Mouse (Mus musculus): ENCODE data around the gene 0610037L13Rik. TPM values are rescaled to one million over a fixed set of nuclear protein-coding genes. Genes with fewer than 3 reads are reported as not detected.
A peak's percentile ranks its signal among the peaks of the same experiment; 100 is the strongest.

0610037L13Rik gene
- polyA plus RNA-seq, 1 experiment from 2014 or later: 108 TPM

DNA sequence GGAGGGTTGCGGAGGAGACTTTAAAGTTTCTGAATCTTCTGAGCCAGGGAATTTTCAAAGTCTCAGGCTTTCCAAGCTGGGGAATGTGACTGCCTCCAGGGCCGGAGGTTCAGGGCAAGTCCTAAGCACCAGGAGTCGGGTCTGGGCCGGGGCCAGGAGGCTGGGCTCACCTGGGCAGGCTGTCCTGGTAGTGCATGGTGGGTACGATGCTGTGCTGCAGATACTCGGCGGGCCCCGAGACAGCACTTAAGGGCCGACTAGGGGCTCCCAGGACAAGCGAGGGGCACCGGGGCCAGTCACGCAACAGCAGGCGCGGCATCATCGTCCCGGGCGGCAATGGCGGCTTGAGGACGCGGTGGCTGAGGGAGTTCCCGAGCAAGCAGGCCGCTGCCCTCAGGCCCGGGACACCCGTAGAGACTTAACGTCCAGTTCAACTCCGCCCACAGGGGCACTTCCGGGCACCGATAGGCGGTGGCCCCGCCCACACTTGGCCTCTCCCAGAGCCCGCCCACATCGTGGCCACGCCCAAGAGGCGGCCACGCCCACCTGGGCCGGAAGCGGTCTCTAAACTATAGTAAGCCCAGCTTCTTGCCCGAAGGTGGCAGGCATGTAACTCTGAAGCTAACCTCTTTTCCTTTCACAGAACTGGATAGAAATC lies 33.7 kb downstream of the 0610037L13Rik start, which contains the start of gene Cpt2:
Cpt2 (minus strand) TSS at position 466 of the 658 bp plus-strand sequence.
- H3K27ac ChIP-seq (ENCODE audit: low read depth, low read length): no peak within 1 kb of the TSS
- H3K36me3 ChIP-seq (ENCODE audit: control insufficient read depth, insufficient read depth, low read length): no peaks in the 10 kb centered on the region
- H3K27me3 ChIP-seq (ENCODE audit: control insufficient read depth, insufficient read depth, low read length): no peaks in the 10 kb centered on the region
- no peaks in the 10 kb centered on the region for H3K9me3 ChIP-seq (ENCODE audit: control insufficient read depth, low read length)
- H3K4me1 ChIP-seq (replicated peaks; ENCODE audit: control insufficient read depth, insufficient read depth, low read length): peaks cover 8% of the 10 kb centered on the region; the same call in 1 of the 2 replicates
- DNase-seq (ENCODE audit: low spot score) (peak; percentile 96), ATAC-seq (replicated peaks; ENCODE audit: low FRiP score) (peak; percentile 95)
- H3K4me3 ChIP-seq (ENCODE audit: low read depth, low read length): peak within 1 kb of the TSS; percentile 71
- peak within 1 kb of the TSS; percentile 83 for H3K9ac ChIP-seq (ENCODE audit: low read length)
- H3K4me2 ChIP-seq (ENCODE audit: low read depth, low read length, severe bottlenecking): peak within 1 kb of the TSS; percentile 86
- WGBS: 2% methylated on average over 38 of the region's 38 CpGs

DNA sequence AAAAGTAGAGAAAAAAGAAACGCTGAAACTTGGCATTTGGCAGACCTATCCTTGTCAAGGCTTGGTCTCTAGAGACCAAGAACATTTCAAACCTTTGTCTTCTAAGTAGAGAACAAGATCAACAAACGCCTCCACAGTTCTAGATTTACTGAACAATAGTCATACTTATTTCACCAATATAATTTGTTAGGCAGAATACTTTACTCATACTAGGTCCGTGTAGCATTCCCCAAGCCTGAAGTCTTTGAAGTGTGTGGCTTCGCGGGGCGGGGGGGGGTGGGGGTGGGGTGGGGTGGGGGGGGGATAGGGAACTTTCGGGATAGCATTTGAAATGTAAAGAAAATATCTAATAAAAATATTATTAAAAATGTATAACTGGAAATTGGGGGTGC lies 34.2 kb downstream of the 0610037L13Rik start:
- Histone ChIP-seq H3K9ac (ENCODE audit: low read length) (peak overlapping the region; percentile 83), H3K9me3 (ENCODE audit: control insufficient read depth, low read length) (no peaks in the 10 kb centered on the region), H3K36me3 (ENCODE audit: control insufficient read depth, insufficient read depth, low read length) (no peaks in the 10 kb centered on the region), H3K27me3 (ENCODE audit: control insufficient read depth, insufficient read depth, low read length) (no peaks in the 10 kb centered on the region), H3K27ac (ENCODE audit: low read depth, low read length) (no peak overlapping the region), H3K4me3 (ENCODE audit: low read depth, low read length) (peak overlapping the region; percentile 71), H3K4me2 (ENCODE audit: low read depth, low read length, severe bottlenecking) (peak overlapping the region; percentile 86; the same call in 1 of the 2 replicates), H3K4me1 (replicated peaks; ENCODE audit: control insufficient read depth, insufficient read depth, low read length) (peaks cover 8% of the 10 kb centered on the region; the same call in 1 of the 2 replicates)
- ATAC-seq (replicated peaks; ENCODE audit: low FRiP score) (no peak; the same call in 1 of the 2 replicates), DNase-seq (ENCODE audit: low spot score) (no peak)
- WGBS: 53% methylated on average over 7 of the region's 7 CpGs

DNA sequence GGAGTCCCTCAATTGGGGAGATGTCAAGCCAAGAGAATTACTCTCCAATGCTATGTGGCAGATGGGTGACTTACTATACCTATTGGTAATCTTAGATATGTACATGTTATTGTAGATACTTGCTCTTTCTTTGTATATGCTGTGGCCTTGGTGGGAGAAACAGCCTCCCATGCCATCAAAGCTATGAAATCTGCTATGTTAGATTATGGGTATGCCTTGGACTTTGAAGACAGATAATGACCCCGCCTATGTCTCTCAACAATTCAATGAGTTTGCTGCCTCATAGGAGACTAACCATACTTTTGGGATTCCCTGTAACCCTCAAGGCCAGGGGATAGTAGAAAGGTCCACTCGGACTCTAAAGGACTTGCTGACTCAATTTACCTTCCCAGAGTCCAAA lies 38.7 kb downstream of the 0610037L13Rik start:
- ATAC-seq (replicated peaks; ENCODE audit: low FRiP score) (no peak), DNase-seq (ENCODE audit: low spot score) (no peak)
- no peaks in the 10 kb centered on the region for H3K4me1 ChIP-seq (replicated peaks; ENCODE audit: control insufficient read depth, insufficient read depth, low read length)
- no peak overlapping the region for H3K4me2 ChIP-seq (ENCODE audit: low read depth, low read length, severe bottlenecking)
- H3K4me3 ChIP-seq (ENCODE audit: low read depth, low read length): no peak overlapping the region
- H3K27me3 ChIP-seq (ENCODE audit: control insufficient read depth, insufficient read depth, low read length): no peaks in the 10 kb centered on the region
- H3K27ac ChIP-seq (ENCODE audit: low read depth, low read length): no peak overlapping the region
- H3K9me3 ChIP-seq (ENCODE audit: control insufficient read depth, low read length): no peaks in the 10 kb centered on the region
- H3K36me3 ChIP-seq (ENCODE audit: control insufficient read depth, insufficient read depth, low read length): no peaks in the 10 kb centered on the region
- 60% methylated on average over 2 of the region's 2 CpGs for WGBS
- no peak overlapping the region for H3K9ac ChIP-seq (ENCODE audit: low read length)

DNA sequence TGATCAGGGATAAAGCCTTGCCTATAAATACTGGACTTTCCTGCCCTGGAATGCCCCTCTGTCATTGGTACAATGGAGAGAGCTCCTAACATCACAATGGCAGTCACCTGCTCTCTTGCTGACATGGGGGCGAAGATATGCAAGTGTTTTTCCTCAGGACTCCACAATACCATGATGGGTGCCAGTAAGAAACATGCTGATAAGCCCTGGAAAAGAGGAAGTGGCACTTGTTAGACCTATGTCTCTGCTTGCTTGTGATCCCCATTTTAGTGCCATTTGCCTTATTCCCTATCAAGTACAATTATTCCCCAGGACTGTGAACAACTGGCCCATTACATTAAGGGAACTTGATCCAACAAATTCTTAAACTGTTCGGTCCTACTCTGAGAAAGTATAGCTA lies 39.1 kb downstream of the 0610037L13Rik start:
- 87% methylated on average over 2 of the region's 2 CpGs for WGBS
- Histone ChIP-seq H3K27me3 (ENCODE audit: control insufficient read depth, insufficient read depth, low read length) (no peaks in the 10 kb centered on the region), H3K9me3 (ENCODE audit: control insufficient read depth, low read length) (no peaks in the 10 kb centered on the region), H3K36me3 (ENCODE audit: control insufficient read depth, insufficient read depth, low read length) (no peaks in the 10 kb centered on the region), H3K9ac (ENCODE audit: low read length) (no peak overlapping the region), H3K27ac (ENCODE audit: low read depth, low read length) (no peak overlapping the region), H3K4me3 (ENCODE audit: low read depth, low read length) (no peak overlapping the region), H3K4me1 (replicated peaks; ENCODE audit: control insufficient read depth, insufficient read depth, low read length) (no peaks in the 10 kb centered on the region), H3K4me2 (ENCODE audit: low read depth, low read length, severe bottlenecking) (no peak overlapping the region)
- ATAC-seq (replicated peaks; ENCODE audit: low FRiP score) (no peak), DNase-seq (ENCODE audit: low spot score) (no peak)

DNA sequence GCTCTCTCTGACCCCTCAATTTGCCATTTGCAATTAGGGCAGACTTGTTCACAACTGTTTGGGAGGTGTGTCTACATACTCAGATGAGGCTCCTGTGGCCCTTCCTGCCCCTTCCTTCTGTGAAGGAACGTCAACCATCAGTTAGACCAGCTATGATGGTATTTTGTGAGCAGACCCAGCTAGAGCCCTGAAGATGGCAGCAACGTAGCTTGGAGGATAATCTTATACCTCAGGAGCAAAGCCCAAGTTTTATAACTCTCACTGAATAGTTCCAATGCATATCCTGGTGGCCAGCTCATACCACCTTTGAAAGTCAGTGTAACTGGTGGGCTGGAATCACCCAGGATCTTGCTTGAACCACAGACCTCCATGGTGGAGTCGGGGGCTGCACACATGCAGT lies 41.8 kb downstream of the 0610037L13Rik start:
- H3K36me3 ChIP-seq (ENCODE audit: control insufficient read depth, insufficient read depth, low read length): no peaks in the 10 kb centered on the region
- H3K27ac ChIP-seq (ENCODE audit: low read depth, low read length): no peak overlapping the region
- no peak overlapping the region for H3K4me3 ChIP-seq (ENCODE audit: low read depth, low read length)
- no peaks in the 10 kb centered on the region for H3K9me3 ChIP-seq (ENCODE audit: control insufficient read depth, low read length)
- H3K4me2 ChIP-seq (ENCODE audit: low read depth, low read length, severe bottlenecking): no peak overlapping the region
- ATAC-seq (replicated peaks; ENCODE audit: low FRiP score) (no peak), DNase-seq (ENCODE audit: low spot score) (no peak)
- WGBS: 80% methylated on average over 3 of the region's 3 CpGs
- H3K27me3 ChIP-seq (ENCODE audit: control insufficient read depth, insufficient read depth, low read length): no peaks in the 10 kb centered on the region
- H3K9ac ChIP-seq (ENCODE audit: low read length): no peak overlapping the region
- H3K4me1 ChIP-seq (replicated peaks; ENCODE audit: control insufficient read depth, insufficient read depth, low read length): no peaks in the 10 kb centered on the region

DNA sequence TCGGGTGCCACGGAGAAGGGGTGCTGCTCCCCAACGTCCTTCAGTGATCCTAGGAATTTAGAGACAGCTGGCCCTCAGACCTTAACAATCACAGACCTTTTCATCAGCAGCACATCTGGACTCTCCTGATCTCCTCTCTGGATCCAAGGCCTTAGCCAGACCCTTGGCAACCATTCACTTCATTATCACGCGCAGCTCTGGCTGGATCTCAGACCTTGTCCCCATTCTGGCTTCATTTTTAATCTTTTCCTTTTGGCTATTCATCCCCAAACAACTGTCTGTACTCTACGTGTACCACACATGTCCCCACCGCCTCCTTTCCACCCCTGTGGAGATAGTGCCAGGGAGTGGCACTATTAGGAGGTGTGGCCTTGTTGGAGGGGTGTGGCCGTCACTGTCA lies 43.6 kb downstream of the 0610037L13Rik start:
- Histone ChIP-seq H3K27ac (ENCODE audit: low read depth, low read length) (no peak overlapping the region), H3K4me3 (ENCODE audit: low read depth, low read length) (no peak overlapping the region)
- 82% methylated on average over 8 of the region's 8 CpGs for WGBS

DNA sequence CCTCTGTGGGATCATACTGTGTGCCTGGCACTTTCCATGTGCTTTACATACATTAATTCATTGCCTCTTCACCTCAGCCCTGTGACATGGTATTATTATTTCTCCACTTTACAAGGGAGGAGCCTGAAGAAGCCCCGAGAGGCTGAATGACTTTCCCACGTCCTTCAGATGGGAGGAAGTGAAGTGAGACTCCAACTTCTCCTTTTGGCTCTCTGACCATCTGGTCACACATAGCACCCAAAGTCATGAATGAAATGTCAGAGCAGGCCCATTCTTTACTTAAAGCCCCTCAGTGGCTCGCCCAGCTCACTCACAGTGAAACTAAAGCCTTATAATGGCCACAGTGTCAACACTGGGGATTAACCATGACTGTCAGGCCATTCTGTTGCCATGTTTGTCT lies 45.6 kb downstream of the 0610037L13Rik start:
- no peak for ATAC-seq (replicated peaks; ENCODE audit: low FRiP score)
- H3K4me2 ChIP-seq (ENCODE audit: low read depth, low read length, severe bottlenecking): no peak overlapping the region
- WGBS: 76% methylated on average over 3 of the region's 3 CpGs
- H3K27me3 ChIP-seq (ENCODE audit: control insufficient read depth, insufficient read depth, low read length): no peaks in the 10 kb centered on the region
- H3K4me1 ChIP-seq (replicated peaks; ENCODE audit: control insufficient read depth, insufficient read depth, low read length): no peaks in the 10 kb centered on the region
- no peaks in the 10 kb centered on the region for H3K36me3 ChIP-seq (ENCODE audit: control insufficient read depth, insufficient read depth, low read length)
- DNase-seq (ENCODE audit: low spot score): no peak
- no peak overlapping the region for H3K9ac ChIP-seq (ENCODE audit: low read length)
- H3K9me3 ChIP-seq (ENCODE audit: control insufficient read depth, low read length): no peaks in the 10 kb centered on the region
- no peak overlapping the region for H3K27ac ChIP-seq (ENCODE audit: low read depth, low read length)
- no peak overlapping the region for H3K4me3 ChIP-seq (ENCODE audit: low read depth, low read length)

More for the DNA sequence above, 43.6 kb downstream of the 0610037L13Rik start:
- ATAC-seq (replicated peaks; ENCODE audit: low FRiP score) (no peak), DNase-seq (ENCODE audit: low spot score) (no peak)
- Histone ChIP-seq H3K4me1 (replicated peaks; ENCODE audit: control insufficient read depth, insufficient read depth, low read length) (no peaks in the 10 kb centered on the region), H3K9me3 (ENCODE audit: control insufficient read depth, low read length) (no peaks in the 10 kb centered on the region), H3K27me3 (ENCODE audit: control insufficient read depth, insufficient read depth, low read length) (no peaks in the 10 kb centered on the region), H3K4me2 (ENCODE audit: low read depth, low read length, severe bottlenecking) (no peak overlapping the region), H3K36me3 (ENCODE audit: control insufficient read depth, insufficient read depth, low read length) (no peaks in the 10 kb centered on the region), H3K9ac (ENCODE audit: low read length) (no peak overlapping the region)

DNA sequence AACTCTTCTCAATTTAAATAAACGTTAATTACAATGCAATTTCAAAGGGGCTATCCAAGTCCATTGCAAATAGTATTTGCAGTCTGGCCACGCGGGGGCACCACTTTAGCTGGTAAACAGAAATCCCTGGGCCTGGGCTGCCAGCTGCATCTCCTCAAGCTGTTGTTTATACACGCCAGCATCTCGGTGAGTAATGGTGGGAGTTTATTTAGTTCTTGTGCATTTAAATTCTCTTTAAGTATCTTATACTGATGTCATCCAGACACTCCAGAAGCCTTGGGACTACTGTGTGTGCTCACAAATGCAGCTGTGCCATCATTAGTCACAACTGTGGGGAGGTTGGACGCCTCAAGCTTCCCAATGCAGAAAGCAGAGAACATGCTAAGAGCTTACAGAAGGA lies 47.7 kb downstream of the 0610037L13Rik start:
- Histone ChIP-seq H3K4me2 (ENCODE audit: low read depth, low read length, severe bottlenecking) (no peak overlapping the region), H3K4me1 (replicated peaks; ENCODE audit: control insufficient read depth, insufficient read depth, low read length) (no peaks in the 10 kb centered on the region), H3K4me3 (ENCODE audit: low read depth, low read length) (no peak overlapping the region), H3K9me3 (ENCODE audit: control insufficient read depth, low read length) (no peaks in the 10 kb centered on the region), H3K27me3 (ENCODE audit: control insufficient read depth, insufficient read depth, low read length) (no peaks in the 10 kb centered on the region), H3K36me3 (ENCODE audit: control insufficient read depth, insufficient read depth, low read length) (no peaks in the 10 kb centered on the region), H3K27ac (ENCODE audit: low read depth, low read length) (no peak overlapping the region), H3K9ac (ENCODE audit: low read length) (no peak overlapping the region)
- WGBS: 26% methylated on average over 6 of the region's 6 CpGs
- ATAC-seq (replicated peaks; ENCODE audit: low FRiP score) (no peak), DNase-seq (ENCODE audit: low spot score) (peak; percentile 75)

DNA sequence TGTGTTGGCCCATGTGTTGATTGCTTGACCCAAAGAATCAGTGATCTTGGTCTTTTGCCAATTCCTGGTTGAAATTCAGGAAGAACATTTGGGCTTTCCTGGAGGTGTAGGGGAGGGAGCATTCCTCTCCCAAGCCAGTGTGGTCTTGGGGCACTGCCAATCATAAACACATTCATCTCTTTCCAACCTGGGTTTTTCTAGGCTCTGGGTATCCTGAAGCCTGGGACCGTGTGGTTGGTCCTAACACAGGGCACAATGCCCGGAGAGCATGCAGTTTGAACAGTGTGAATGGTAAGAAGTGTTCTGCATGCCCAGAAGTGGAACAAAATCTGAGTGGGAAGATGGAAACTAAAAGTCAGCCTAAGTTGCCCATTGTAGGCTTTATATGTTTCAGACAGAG lies 48.5 kb downstream of the 0610037L13Rik start:
- H3K4me3 ChIP-seq (ENCODE audit: low read depth, low read length): no peak overlapping the region
- H3K4me1 ChIP-seq (replicated peaks; ENCODE audit: control insufficient read depth, insufficient read depth, low read length): no peaks in the 10 kb centered on the region
- WGBS: 87% methylated on average over 2 of the region's 2 CpGs
- no peak overlapping the region for H3K4me2 ChIP-seq (ENCODE audit: low read depth, low read length, severe bottlenecking)
- no peak overlapping the region for H3K27ac ChIP-seq (ENCODE audit: low read depth, low read length)
- ATAC-seq (replicated peaks; ENCODE audit: low FRiP score) (no peak), DNase-seq (ENCODE audit: low spot score) (no peak)
- no peak overlapping the region for H3K9ac ChIP-seq (ENCODE audit: low read length)
- no peaks in the 10 kb centered on the region for H3K9me3 ChIP-seq (ENCODE audit: control insufficient read depth, low read length)
- no peaks in the 10 kb centered on the region for H3K27me3 ChIP-seq (ENCODE audit: control insufficient read depth, insufficient read depth, low read length)
- no peaks in the 10 kb centered on the region for H3K36me3 ChIP-seq (ENCODE audit: control insufficient read depth, insufficient read depth, low read length)

All from forebrain, embryonic 11.5 days (tissue).